Comparison of ENCODE assay signal across 18 mouse cellular contexts in genomic region chr17:58370089-58370488, GRCm38 (mm10).
"Had no signal": no experiment of that assay in that cellular context is flagged by ENCODE, and none has a peak within 500 bp of the region (broad histone marks: within the 10 kb centered on the region; RNA-seq: fewer than 3 reads in every experiment).

No protein-coding gene starts in this region.

- H3K4me2 ChIP-seq: midbrain, embryonic 12.5 days; neural tube, embryonic 13.5 days; neural tube, embryonic 15.5 days had no signal

- ATAC-seq: midbrain, embryonic 16.5 days had no signal

- H3K36me3 ChIP-seq: midbrain, embryonic 10.5 days; midbrain, embryonic 12.5 days; neural tube, embryonic 13.5 days; neural tube, embryonic 15.5 days had no signal

- H3K27me3 ChIP-seq: midbrain, embryonic 12.5 days; neural tube, embryonic 13.5 days; neural tube, embryonic 15.5 days had no signal

- H3K9ac ChIP-seq: midbrain, embryonic 12.5 days; neural tube, embryonic 13.5 days; neural tube, embryonic 15.5 days had no signal

- H3K9me3 ChIP-seq: midbrain, embryonic 10.5 days; midbrain, embryonic 12.5 days; neural tube, embryonic 13.5 days; neural tube, embryonic 15.5 days had no signal

- H3K4me1 ChIP-seq: midbrain, embryonic 10.5 days; midbrain, embryonic 12.5 days; neural tube, embryonic 13.5 days; neural tube, embryonic 15.5 days had no signal

- H3K27ac ChIP-seq: midbrain, embryonic 10.5 days; midbrain, embryonic 12.5 days; neural tube, embryonic 13.5 days; neural tube, embryonic 15.5 days had no signal

- DNase-seq: lung, adult 18-20 months; lung, postnatal 10 days; lung, postnatal 4 days; midbrain, embryonic 14.5 days; retina, postnatal 1 day; right cerebral cortex, adult 18-20 months; right cerebral cortex, postnatal 25 days; right cerebral cortex, postnatal 4 days; spleen, adult 18-20 months; thymus, adult 18-20 months; thymus, postnatal 14 days; thymus, postnatal 36 days had no signal

- H3K4me3 ChIP-seq: midbrain, embryonic 10.5 days; midbrain, embryonic 12.5 days; myocyte; neural tube, embryonic 13.5 days; neural tube, embryonic 15.5 days had no signal
